Mouse (Mus musculus): ENCODE results near the gene Slc6a11. TPM values are rescaled to one million over a fixed set of nuclear protein-coding genes. Genes with fewer than 3 reads are reported as not detected.

The Slc6a11 gene
- total RNA-seq, 1 experiment from 2014 or later: 0.18 TPM

GRCm38 (mm10) chr6:114266273-114266672 lies 135.2 kb downstream of the Slc6a11 start:
- no peak for DNase-seq

- no peak for DNase-seq
Measured at GRCm38 (mm10) chr6:114267979-114268378, 136.9 kb downstream of the Slc6a11 start.

DNA sequence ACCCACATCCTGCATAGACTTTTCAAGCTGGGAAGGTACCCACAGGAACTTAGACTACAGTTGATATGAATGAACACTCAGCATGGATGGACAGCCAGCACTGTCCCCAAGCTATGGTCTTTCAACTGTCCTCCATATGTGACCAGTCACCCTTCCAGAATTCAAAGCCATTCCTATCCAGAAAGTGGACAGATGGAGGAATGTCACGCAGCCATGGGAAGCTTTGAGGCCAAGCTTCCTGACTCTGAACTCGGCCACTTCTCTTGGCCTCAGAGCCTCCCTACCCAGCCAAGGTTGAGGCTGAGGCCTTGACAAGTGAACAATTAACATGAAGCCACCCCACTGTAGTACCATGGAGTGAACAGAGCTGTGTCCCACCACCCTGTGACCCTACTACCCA lies 138.5 kb downstream of the Slc6a11 start:
- DNase-seq: no peak

DNA sequence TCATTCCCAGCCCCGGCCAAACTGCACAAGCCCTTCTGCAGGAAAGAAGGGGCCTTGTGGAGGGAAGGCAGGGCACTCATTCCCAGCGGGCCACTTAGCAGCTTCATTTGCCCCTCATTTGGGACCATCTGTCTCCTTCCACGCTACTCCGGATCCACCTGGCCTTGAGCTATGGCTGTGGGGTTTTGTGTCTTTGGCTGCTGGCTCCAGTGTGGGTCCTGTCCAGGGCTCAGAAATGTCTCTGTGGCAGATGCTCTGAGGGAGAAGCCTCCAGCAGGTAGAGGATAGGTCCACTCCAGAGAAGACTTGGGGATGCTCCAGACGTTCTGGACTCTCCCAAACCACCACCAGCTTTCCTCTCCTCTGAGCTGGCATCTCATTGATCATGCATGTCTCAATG lies 139.8 kb downstream of the Slc6a11 start:
- DNase-seq: no peak

- DNase-seq: no peak
Measured at GRCm38 (mm10) chr6:114272279-114272678, 141.2 kb downstream of the Slc6a11 start.

- DNase-seq: no peak
Measured at GRCm38 (mm10) chr6:114273997-114274728, 143.1 kb downstream of the Slc6a11 start.

- DNase-seq: no peak
Measured at GRCm38 (mm10) chr6:114275800-114276199, 144.8 kb downstream of the Slc6a11 start.

GRCm38 (mm10) chr6:114282469-114283277 lies 151.6 kb downstream of the Slc6a11 start, which contains the start of gene Slc6a1:
TSS of gene Slc6a1 (plus strand) at chr6:114282635.
- DNase-seq: peak; percentile 51

DNA sequence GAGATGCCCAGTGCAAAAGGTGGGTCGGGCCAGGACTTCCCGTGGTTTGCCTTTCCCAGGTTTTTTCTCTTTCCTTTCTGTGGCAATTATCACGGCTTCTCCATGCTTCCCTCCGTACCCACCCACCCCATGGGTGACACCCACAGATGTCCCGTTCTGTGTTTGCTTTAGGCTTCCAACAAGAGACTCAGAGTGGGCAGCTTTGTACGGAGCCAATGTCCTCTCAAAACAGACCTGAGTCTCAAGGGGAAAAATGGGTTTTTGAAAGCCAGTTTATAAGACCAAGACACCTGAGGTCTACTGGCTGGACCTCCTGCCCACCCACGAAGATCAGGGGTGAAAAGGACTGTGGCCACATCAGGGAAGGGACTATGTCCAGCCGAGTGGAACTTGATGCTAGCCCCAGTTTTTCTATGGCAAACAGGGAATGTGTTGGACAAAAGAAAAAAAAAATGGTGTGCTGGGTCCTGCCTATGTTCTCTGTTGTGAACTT lies 152.3 kb downstream of the Slc6a11 start:
- no peak for DNase-seq

- no peak for DNase-seq
Measured at GRCm38 (mm10) chr6:114283927-114284703, 153.1 kb downstream of the Slc6a11 start.

GRCm38 (mm10) chr6:114285424-114285823 lies 154.4 kb downstream of the Slc6a11 start:
- no peak for DNase-seq

DNA sequence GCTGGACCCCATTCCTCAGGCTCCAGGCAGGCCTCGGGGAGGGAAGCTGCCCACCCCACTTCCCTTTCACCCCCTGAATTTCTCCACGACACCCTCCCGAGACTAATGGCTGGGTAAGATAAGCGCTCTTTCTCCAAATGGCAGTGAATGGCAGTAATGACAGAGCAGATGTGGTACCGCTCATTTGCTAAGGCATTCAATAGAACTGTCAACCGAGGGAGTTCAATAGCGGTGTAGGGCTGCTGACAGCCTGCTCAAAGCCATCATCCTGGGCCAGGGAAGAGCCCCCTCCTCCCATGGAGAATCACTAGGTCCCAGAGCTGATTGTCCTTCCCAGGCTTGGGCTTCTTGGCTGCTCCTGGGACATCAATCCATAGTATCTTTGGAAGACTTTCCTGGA lies 158.1 kb downstream of the Slc6a11 start:
- DNase-seq: no peak

DNA sequence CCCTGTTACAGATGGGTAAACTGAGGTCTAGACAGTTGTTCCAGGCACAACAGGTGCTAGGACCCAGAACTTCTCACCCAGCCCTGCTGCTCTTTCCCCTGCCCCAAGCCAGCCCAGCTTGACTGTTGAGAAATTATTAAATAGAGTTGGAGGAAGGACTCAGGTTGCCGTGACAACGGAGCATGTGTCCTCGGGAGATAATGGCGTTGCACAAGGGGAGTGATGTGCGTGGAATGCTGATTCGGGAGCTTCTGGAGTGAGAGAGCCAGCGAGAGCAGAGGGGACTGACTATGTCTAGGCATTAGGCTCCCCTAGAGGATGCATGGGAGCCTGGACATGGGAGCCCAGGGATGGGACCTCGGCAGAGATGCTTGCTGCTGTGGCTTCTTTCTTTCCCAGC lies 159.1 kb downstream of the Slc6a11 start:
- no peak for DNase-seq

- no peak for DNase-seq
Measured at GRCm38 (mm10) chr6:114290929-114291328, 159.9 kb downstream of the Slc6a11 start.

- no peak for DNase-seq
Measured at GRCm38 (mm10) chr6:114291396-114291795, 160.4 kb downstream of the Slc6a11 start.

DNA sequence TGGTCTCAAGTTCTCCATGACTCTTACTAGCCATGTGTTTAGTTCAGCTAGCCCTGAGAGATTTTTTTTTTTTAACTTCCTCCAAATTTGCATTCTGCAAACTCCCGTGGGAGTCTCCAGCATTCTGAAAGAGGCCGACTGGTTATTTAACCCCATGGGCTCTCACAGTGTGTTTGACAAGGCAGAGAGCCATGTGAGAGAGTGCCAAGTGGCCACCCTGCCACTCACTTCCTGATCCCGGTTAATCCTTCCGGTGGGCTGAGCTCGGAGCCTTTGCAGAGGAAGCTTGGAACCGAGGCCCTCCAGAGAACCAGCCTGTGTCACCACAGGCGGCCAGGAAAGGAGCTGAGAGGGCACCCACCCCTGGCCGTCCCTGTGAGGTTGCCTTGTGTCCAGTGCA lies 162.5 kb downstream of the Slc6a11 start:
- no peak for DNase-seq

DNA sequence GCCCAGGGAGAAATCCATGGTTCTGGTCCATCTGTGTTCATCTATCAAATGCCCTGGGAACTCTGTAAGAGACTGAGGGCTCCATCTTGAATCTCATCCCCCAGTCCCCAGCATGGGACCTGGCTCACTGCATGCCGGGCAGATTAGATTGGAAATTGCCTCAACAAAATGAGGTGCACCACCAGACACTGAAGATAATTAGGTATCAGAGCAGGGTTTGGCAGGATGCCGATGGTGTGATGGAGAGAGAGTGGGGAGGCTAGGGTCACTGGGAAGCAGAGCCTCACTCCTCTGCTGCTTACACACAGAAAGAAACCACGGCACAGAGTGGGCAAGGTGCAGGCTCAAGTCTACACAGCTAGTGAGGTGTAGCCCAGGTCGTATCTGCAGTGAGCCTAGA lies 164.0 kb downstream of the Slc6a11 start:
- DNase-seq: no peak

- DNase-seq: no peak
Measured at GRCm38 (mm10) chr6:114297260-114298002, 166.4 kb downstream of the Slc6a11 start.

Measured in adrenal gland, postnatal 25 days (tissue).